Mouse (Mus musculus) bone marrow macrophage, adult 2 months (primary cell): ENCODE data around the gene D16Ertd472e. TPM values are rescaled to one million over a fixed set of nuclear protein-coding genes. Genes with fewer than 3 reads are reported as not detected.
A peak's percentile ranks its signal among the peaks of the same experiment; 100 is the strongest.

Source experiments
- H3K27ac ChIP-seq: 2 replicates; pipeline ENCODE4 v1.5.1; 2012; ENCODE audit warnings: low read depth, low read length; ENCODE audit not compliant: insufficient read depth
- H3K4me1 ChIP-seq: 2 replicates; pipeline ENCODE4 v1.6.1; 2012; ENCODE audit warnings: low read length; ENCODE audit not compliant: control insufficient read depth, insufficient read depth
- H3K4me3 ChIP-seq: 2 replicates; pipeline ENCODE4 v1.5.1; 2012; ENCODE audit warnings: mild to moderate bottlenecking, low read length, moderate library complexity; ENCODE audit not compliant: insufficient read depth
- CTCF ChIP-seq: IDR thresholded peaks from 2 replicates; pipeline ENCODE4 v1.5.1; 2012; ENCODE audit warnings: low read depth, mild to moderate bottlenecking, low read length, moderate library complexity
- POLR2A ChIP-seq: IDR thresholded peaks from 2 replicates; pipeline ENCODE4 v1.6.1; 2012; ENCODE audit warnings: mild to moderate bottlenecking, low read depth, low read length, borderline replicate concordance
- polyA plus RNA-seq: library from polyadenylated mRNA; stranded (reverse); fragments of >200 nt; gene quantifications from 2 replicates; pipeline ENCODE4 v1.2.4, GENCODE M21; 2012; ENCODE audit not compliant: missing spikeins, insufficient read depth, insufficient read length

The D16Ertd472e gene
- polyA plus RNA-seq, 1 experiment = 1.7 TPM

DNA sequence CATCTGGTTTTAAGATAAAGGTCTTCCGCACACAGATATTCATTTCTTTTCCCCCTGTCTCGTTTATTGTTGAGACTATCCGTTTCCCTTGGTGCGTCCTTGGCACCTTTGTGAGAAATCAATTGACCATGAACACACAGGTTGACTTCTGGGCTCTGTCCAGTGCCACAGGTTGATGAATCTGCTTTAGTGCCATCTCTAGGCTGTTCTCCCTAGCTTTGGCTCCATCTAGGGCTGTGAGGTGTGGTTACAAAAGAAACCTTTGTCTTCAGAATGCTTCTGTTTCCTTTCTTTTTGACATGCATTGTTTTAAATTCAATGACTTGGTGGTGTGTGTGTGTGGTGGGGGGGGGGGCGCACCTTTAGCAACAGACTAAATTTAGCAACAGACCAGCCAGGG, 85.7 kb downstream of the D16Ertd472e start:
- TF ChIP-seq POLR2A (no peak), CTCF (no peak)
- Histone ChIP-seq H3K27ac (peak overlapping the region; percentile 73; the same call in 1 of the 2 replicates), H3K4me1 (peaks cover 3% of the 10 kb centered on the region; the same call in 1 of the 2 replicates), H3K4me3 (0 out of 2 replicates have a peak overlapping the region, but pooled peaks have one; percentile 38)

Other genes with a start within 250 kb of the D16Ertd472e start
- 4.5 and 5.3 TPM in 2 replicates for gene Btg3, start 199.5 kb downstream of the D16Ertd472e start, polyA plus RNA-seq